Mouse (Mus musculus) midbrain, embryonic 14.5 days (tissue): ENCODE results near the gene Gbgt1. TPM values are rescaled to one million over a fixed set of nuclear protein-coding genes. Genes with fewer than 3 reads are reported as not detected.

Experiments
- ATAC-seq: fragments of 200-750 bp; cut with Nextera tagmentation; 2 replicates; pipeline ENCODE4 v1.8.0; 2017; ENCODE audit warnings: moderate number of reproducible peaks, moderate library complexity; ENCODE audit not compliant: low FRiP score, low TSS enrichment
- DNase-seq: peaks from one replicate; pipeline ENCODE4 v3.0.0-alpha.2; 2015
- H3K27ac ChIP-seq: fragments of 300-500 bp; sonication (generic); replicated peaks from 2 replicates; pipeline ENCODE4 v1.5.1; 2014; ENCODE audit warnings: mild to moderate bottlenecking, low read depth, low read length, moderate library complexity
- H3K27me3 ChIP-seq: fragments of 300-500 bp; sonication (generic); 2 replicates; pipeline ENCODE4 v1.6.1; 2014; ENCODE audit warnings: low read length, control low read depth, mixed read lengths; ENCODE audit not compliant: control insufficient read depth, insufficient read depth
- H3K36me3 ChIP-seq: fragments of 300-500 bp; sonication (generic); 2 replicates; pipeline ENCODE4 v1.6.1; 2014; ENCODE audit warnings: low read length, control low read depth; ENCODE audit not compliant: control insufficient read depth, insufficient read depth
- H3K4me1 ChIP-seq: fragments of 300-500 bp; sonication (generic); 2 replicates; pipeline ENCODE4 v1.6.1; 2014; ENCODE audit warnings: mild to moderate bottlenecking, antibody characterized with exemption, low read length, control low read depth; ENCODE audit not compliant: control insufficient read depth, insufficient read depth
- H3K4me2 ChIP-seq: fragments of 300-500 bp; sonication (generic); 2 replicates; pipeline ENCODE4 v1.6.1; 2014; ENCODE audit warnings: mild to moderate bottlenecking, low read length, moderate library complexity
- H3K4me3 ChIP-seq: fragments of 300-500 bp; sonication (generic); replicated peaks from 2 replicates; pipeline ENCODE4 v1.5.1; 2014; ENCODE audit warnings: low read depth, low read length
- H3K9ac ChIP-seq: fragments of 300-500 bp; sonication (generic); replicated peaks from 2 replicates; pipeline ENCODE4 v1.6.1; 2014; ENCODE audit warnings: mild to moderate bottlenecking, low read length, moderate library complexity
- H3K9me3 ChIP-seq: fragments of 300-500 bp; sonication (generic); 2 replicates; pipeline ENCODE4 v1.6.1; 2016; ENCODE audit warnings: low read length, control low read depth, mixed read lengths; ENCODE audit not compliant: control insufficient read depth
- WGBS: fragments of 180-500 bp; shearing (Covaris S2); extraction: QIAGEN DNeasy Blood & Tissue Kit; methylation state at CpG from one replicate; pipeline ENCODE4 v1.1.7; 2014; 5-methylcytosine and 5-hydroxymethylcytosine counted together
- polyA plus RNA-seq: library from polyadenylated mRNA; unstranded; fragments of >200 nt; fragmentation: Nextera tagmentation; extraction: Ambion mirVana; gene quantifications from 2 replicates; pipeline ENCODE4 v1.2.1, GENCODE M21; 2014

Gbgt1 gene
- polyA plus RNA-seq, 1 experiment from 2014 or later: 1.3 TPM

DNA sequence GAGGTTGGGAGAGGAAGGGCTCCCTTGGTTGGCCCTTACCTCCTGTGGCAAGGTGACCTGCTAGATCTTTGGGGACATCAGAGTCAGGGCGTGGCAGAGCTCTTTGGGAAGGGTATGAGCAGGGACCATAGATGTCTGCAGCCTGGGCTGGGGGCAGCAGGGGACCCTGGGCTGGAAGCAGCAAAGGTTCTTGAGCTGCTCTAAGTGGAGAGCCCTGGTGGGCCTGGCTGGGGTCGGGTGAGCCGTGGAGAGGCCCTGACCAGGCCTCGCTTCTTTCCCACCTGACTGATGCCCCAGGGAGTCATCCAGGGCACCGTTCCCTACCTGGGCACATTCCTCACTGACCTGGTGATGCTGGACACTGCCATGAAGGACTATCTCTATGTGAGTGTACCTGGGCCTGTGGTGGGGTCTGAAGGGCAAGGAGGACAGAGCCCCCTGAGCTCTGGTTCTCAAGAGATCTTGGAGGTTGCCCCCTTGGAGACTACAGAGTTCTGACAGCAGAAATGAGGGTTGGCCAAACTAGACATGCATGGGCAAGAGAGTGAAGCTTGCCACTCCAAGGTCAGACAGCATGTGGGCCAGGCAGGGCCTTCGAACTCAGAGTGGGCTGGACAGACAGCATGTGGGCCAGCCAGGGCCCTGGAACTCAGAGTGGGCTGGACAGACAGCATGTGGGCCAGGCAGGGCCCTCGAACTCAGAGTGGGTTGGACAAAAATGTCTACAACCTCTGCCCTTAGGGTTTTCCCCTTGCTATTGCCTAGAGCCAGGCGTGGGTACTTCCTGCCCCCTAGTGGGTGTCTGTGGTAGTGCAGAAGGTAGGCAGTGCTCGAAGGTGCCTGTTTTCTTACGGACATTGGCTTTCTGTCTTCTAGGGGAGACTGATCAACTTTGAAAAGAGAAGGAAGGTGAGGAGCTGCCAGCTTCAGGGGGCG is 50.8 kb downstream of the Gbgt1 start:
- 50% methylated on average over 11 of the region's 11 CpGs for WGBS
- ATAC-seq (peak; percentile 58; the same call in 1 of the 2 replicates), DNase-seq (peak; percentile 88)
- no peak overlapping the region for H3K4me2 ChIP-seq
- H3K36me3 ChIP-seq: peaks cover 97% of the 10 kb centered on the region
- no peak overlapping the region for H3K4me3 ChIP-seq
- no peak overlapping the region for H3K27ac ChIP-seq
- no peaks in the 10 kb centered on the region for H3K4me1 ChIP-seq
- no peaks in the 10 kb centered on the region for H3K27me3 ChIP-seq
- no peaks in the 10 kb centered on the region for H3K9me3 ChIP-seq
- H3K9ac ChIP-seq: no peak overlapping the region

GRCm38 (mm10) chr2:28549157-28549556 is 52.5 kb downstream of the Gbgt1 start:
- WGBS: 89% methylated on average over 13 of the region's 13 CpGs
- Histone ChIP-seq H3K4me2 (no peak overlapping the region), H3K4me1 (no peaks in the 10 kb centered on the region), H3K36me3 (peaks cover 99% of the 10 kb centered on the region), H3K4me3 (no peak overlapping the region), H3K9me3 (no peaks in the 10 kb centered on the region), H3K27me3 (no peaks in the 10 kb centered on the region), H3K9ac (no peak overlapping the region), H3K27ac (no peak overlapping the region)
- ATAC-seq (no peak), DNase-seq (no peak)

DNA sequence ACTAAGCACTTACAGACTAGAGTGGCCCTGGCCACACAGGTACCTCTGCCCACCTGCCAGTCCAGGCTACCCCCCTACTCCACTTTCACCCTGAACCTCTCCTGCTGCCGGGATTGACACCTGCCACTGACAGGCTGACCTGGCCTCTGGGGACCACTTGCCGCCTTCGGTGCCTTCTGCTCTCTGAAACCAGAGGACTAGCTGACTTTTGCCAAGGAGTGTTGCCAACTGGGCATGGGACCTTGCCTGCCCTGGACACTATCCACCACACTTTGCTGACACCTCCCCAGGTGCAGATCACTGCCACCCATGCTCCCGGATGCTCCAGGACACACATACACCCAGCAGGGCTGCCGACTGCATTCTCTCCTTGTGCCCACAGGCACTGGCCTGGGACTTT is 55.6 kb downstream of the Gbgt1 start:
- H3K4me1 ChIP-seq: no peaks in the 10 kb centered on the region
- no peaks in the 10 kb centered on the region for H3K27me3 ChIP-seq
- no peaks in the 10 kb centered on the region for H3K9me3 ChIP-seq
- 96% methylated on average over 5 of the region's 5 CpGs for WGBS
- DNase-seq (no peak), ATAC-seq (no peak)
- no peak overlapping the region for H3K9ac ChIP-seq
- H3K36me3 ChIP-seq: peaks cover 77% of the 10 kb centered on the region
- no peak overlapping the region for H3K4me2 ChIP-seq
- no peak overlapping the region for H3K27ac ChIP-seq
- no peak overlapping the region for H3K4me3 ChIP-seq

Other genes starting within 250 kb of the Gbgt1 start
- 12.5 and 15.5 TPM in 2 replicates for gene Ppp1r26, start 50.1 kb upstream of the Gbgt1 start, polyA plus RNA-seq
- gene 1700007K13Rik, start 30.6 kb upstream of the Gbgt1 start, polyA plus RNA-seq: 1.4 and 2.6 TPM in 2 replicates
- 47.0 and 51.2 TPM in 2 replicates for gene Mrps2, start 28.8 kb upstream of the Gbgt1 start, polyA plus RNA-seq
- 1.8 TPM in 1 of 2 replicates, not detected in the other for gene Gm10134, start 9.2 kb downstream of the Gbgt1 start, polyA plus RNA-seq
- gene Ralgds, start 16.2 kb downstream of the Gbgt1 start, polyA plus RNA-seq: 97.9 and 101 TPM in 2 replicates
- not detected in 2 replicates for gene Cel, start 66.5 kb downstream of the Gbgt1 start, polyA plus RNA-seq
- gene Gtf3c5, start 86.9 kb downstream of the Gbgt1 start, polyA plus RNA-seq: 30.5 and 31.0 TPM in 2 replicates
- 0.12 TPM in 1 of 2 replicates, not detected in the other for gene Gfi1b, start 125.1 kb downstream of the Gbgt1 start, polyA plus RNA-seq
- 23.0 and 32.9 TPM in 2 replicates for gene Tsc1, start 144.3 kb downstream of the Gbgt1 start, polyA plus RNA-seq
- 1.1 and 1.6 TPM in 2 replicates for gene Spaca9, start 202.8 kb downstream of the Gbgt1 start, polyA plus RNA-seq
- 3.0 and 4.3 TPM in 2 replicates for gene Ak8, start 203.3 kb downstream of the Gbgt1 start, polyA plus RNA-seq